ENCODE assay signal across 9 mouse cellular contexts in the genomic region with DNA sequence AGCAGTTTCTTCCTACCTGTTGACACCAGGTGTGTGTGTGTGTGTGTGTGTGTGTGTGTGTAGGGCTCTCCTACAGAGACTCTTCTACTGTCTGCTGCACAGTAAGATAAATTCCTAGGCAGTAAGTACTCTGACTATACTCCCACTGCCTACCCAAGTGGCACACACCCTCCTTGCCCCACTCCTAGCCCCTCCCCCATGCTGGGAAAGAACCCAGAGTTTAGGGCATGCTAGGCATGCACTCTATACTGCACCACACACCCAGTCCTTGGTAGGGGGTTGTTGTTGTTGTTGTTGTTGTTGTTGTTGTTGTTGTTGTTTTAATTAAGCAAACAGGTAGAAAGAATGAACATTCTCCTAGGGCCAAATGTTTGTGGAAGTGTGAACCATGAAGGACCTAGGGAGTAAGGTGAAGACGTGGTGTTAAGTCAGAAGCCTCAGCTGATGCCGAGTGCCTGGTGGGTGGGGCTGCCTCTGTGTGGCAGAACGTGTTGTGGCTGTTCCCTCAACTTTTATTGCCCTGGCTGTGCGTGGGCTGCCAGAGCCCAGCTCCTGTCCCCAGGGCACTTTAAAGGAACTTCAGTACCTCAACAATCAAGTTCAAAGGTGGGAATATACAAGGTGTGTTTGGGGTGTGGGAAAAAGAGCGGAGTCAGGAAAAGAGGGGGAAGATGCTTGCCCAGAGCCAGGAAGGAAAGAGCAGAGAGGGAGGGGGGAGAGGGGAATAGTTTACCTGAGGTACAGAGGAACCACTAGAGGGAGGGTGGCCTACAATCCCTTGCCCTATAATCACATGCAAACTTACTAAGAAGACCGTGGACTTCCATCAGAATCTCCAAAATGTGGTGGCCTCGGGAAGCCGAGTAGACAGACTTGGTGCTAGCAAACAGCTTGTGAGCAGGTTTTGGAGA.
DNase-seq lines count a peak whose midpoint lies in the region; ATAC-seq and TF ChIP-seq lines count a peak whose summit lies in the region.
"Had no signal": no experiment of that assay in that cellular context is flagged by ENCODE, and none has a peak within 500 bp of the region (broad histone marks: within the 10 kb centered on the region; RNA-seq: fewer than 3 reads in every experiment).

No protein-coding gene starts in this region.

- H3K4me2 ChIP-seq in kidney, embryonic 15.5 days: no peak overlapping the region
- no peak overlapping the region for H3K4me2 ChIP-seq in lung, postnatal 0 days (replicated peaks; ENCODE audit: low read depth, low read length)
- H3K4me2 ChIP-seq: midbrain, embryonic 12.5 days had no signal

- H3K9ac ChIP-seq in kidney, embryonic 15.5 days: no peak overlapping the region
- no peak overlapping the region for H3K9ac ChIP-seq in lung, postnatal 0 days (replicated peaks; ENCODE audit: low read depth)
- H3K9ac ChIP-seq: midbrain, embryonic 12.5 days had no signal

- 56% methylated on average over 8 of the region's 8 CpGs for WGBS in heart, embryonic 10.5 days
- 44% methylated on average over 8 of the region's 8 CpGs for WGBS in kidney, embryonic 15.5 days
- WGBS in lung, postnatal 0 days: 28% methylated on average over 8 of the region's 8 CpGs

- POLR2A ChIA-PET in Patski (lab: Charles Lee): interaction anchor here (0.6 to 1.0 kb wide), 3 partner anchors 45 to 140 kb away, joined by 3 to 4 read pairs (median 3); a partner anchor contains a TSS

- H3K4me3 ChIP-seq in heart, embryonic 10.5 days: no peak overlapping the region
- no peak overlapping the region for H3K4me3 ChIP-seq in kidney, embryonic 15.5 days (replicated peaks)
- H3K4me3 ChIP-seq in lung, postnatal 0 days (ENCODE audit: low read depth, low read length): no peak overlapping the region
- H3K4me3 ChIP-seq: midbrain, embryonic 12.5 days had no signal

- CTCF ChIA-PET in Patski (lab: Charles Lee): interaction anchor here (0.8 to 2.6 kb wide), 7 partner anchors 11 to 88 kb away, joined by 3 to 6 read pairs (median 3); no protein-coding TSS in a partner anchor

- TF ChIP-seq EP300 in lung, postnatal 0 days (IDR thresholded peaks at IDR 0.05): 0 out of 2 replicates have a peak, but pooled peaks have one; percentile 8

- in situ Hi-C loops in Patski (cut with MboI; ENCODE audit: low pct_unique_long_range_greater_than_20kb): loop anchor here (5.0 kb wide), 1 partner anchor 83 kb away; no protein-coding TSS in a partner anchor

- peak overlapping the region; percentile 60; the same call in 1 of the 2 replicates for H3K27ac ChIP-seq in heart, embryonic 10.5 days
- peak overlapping the region; percentile 48; the same call in 1 of the 2 replicates for H3K27ac ChIP-seq in kidney, embryonic 15.5 days
- peak overlapping the region; percentile 76 for H3K27ac ChIP-seq in lung, postnatal 0 days (ENCODE audit: low read length)
- H3K27ac ChIP-seq: midbrain, embryonic 12.5 days had no signal

- DNase-seq in heart, embryonic 10.5 days (ENCODE audit: low spot score): no peak
- DNase-seq in heart, adult 9 months (ENCODE audit: low spot score in 2 of 2): no peak
- DNase-seq in Patski (ENCODE audit: low read depth, low spot score): no peak
- peak; percentile 62 for DNase-seq in lung, postnatal 0 days (ENCODE audit: low spot score)
- no peak for DNase-seq in cerebellum, adult 18-20 months
- no peak for DNase-seq in adrenal gland, adult (ENCODE audit: inconsistent age in 2 of 2, low spot score in 1 of 2)
- no peak for DNase-seq in retina, postnatal 1 day

- TF ChIP-seq CTCF in Patski (IDR thresholded peaks at IDR 0.05): no peak
- TF ChIP-seq CTCF in lung, postnatal 0 days (IDR thresholded peaks at IDR 0.05): peak; percentile 31; the same call in 1 of the 2 replicates

- H3K36me3 ChIP-seq in heart, embryonic 10.5 days: no peaks in the 10 kb centered on the region
- H3K36me3 ChIP-seq in kidney, embryonic 15.5 days: no peaks in the 10 kb centered on the region
- no peaks in the 10 kb centered on the region for H3K36me3 ChIP-seq in lung, postnatal 0 days (ENCODE audit: insufficient read depth, low read length)
- H3K36me3 ChIP-seq: midbrain, embryonic 12.5 days had no signal

- H3K4me1 ChIP-seq in heart, embryonic 10.5 days: peaks cover 41% of the 10 kb centered on the region
- peaks cover 18% of the 10 kb centered on the region for H3K4me1 ChIP-seq in kidney, embryonic 15.5 days
- no peaks in the 10 kb centered on the region for H3K4me1 ChIP-seq in lung, postnatal 0 days (ENCODE audit: insufficient read depth, low read depth, low read length)
- H3K4me1 ChIP-seq: midbrain, embryonic 12.5 days had no signal

- peak; percentile 6 for ATAC-seq in Patski
- peak; percentile 78 for ATAC-seq in kidney, embryonic 15.5 days (replicated peaks; ENCODE audit: low FRiP score)
- ATAC-seq in lung, postnatal 0 days: peak; percentile 83

- H3K27me3 ChIP-seq in heart, embryonic 10.5 days (ENCODE audit: insufficient read depth, poor library complexity, severe bottlenecking): no peaks in the 10 kb centered on the region
- H3K27me3 ChIP-seq in Patski: no peaks in the 10 kb centered on the region
- H3K27me3 ChIP-seq in kidney, embryonic 15.5 days: no peaks in the 10 kb centered on the region
- no peaks in the 10 kb centered on the region for H3K27me3 ChIP-seq in lung, postnatal 0 days (replicated peaks; ENCODE audit: insufficient read depth, low read length)
- H3K27me3 ChIP-seq: midbrain, embryonic 12.5 days had no signal

- H3K9me3 ChIP-seq in heart, embryonic 10.5 days: no peaks in the 10 kb centered on the region
- no peaks in the 10 kb centered on the region for H3K9me3 ChIP-seq in kidney, embryonic 15.5 days (replicated peaks)
- no peaks in the 10 kb centered on the region for H3K9me3 ChIP-seq in lung, postnatal 0 days (ENCODE audit: low read length)
- H3K9me3 ChIP-seq: midbrain, embryonic 12.5 days had no signal

Comparison
In these comparisons a context has a peak if more than half of its experiments do, and no peak if none do; other contexts are left out.
1. ATAC-seq: peak in every context shown above with its lines; median percentile 83 in lung, postnatal 0 days; 78 in kidney, embryonic 15.5 days; 6 in Patski.